Mouse (Mus musculus): Measurements from ENCODE around the gene Ppp1r1b. TPM values are rescaled to one million over a fixed set of nuclear protein-coding genes. Genes with fewer than 3 reads are reported as not detected.
"Not testable (repeated sequence)": the region's sequence is repeated elsewhere in the genome, so short reads cannot be mapped to it uniquely, and the experiment has no call there.

Gene Ppp1r1b
- total RNA-seq, 2 experiments from 2014 or later = not detected

GRCm38 (mm10) chr11:98367171-98367862, 19.1 kb downstream of the Ppp1r1b start:
- no peak for ATAC-seq (replicated peaks; ENCODE audit: poor library complexity, severe bottlenecking)

DNA sequence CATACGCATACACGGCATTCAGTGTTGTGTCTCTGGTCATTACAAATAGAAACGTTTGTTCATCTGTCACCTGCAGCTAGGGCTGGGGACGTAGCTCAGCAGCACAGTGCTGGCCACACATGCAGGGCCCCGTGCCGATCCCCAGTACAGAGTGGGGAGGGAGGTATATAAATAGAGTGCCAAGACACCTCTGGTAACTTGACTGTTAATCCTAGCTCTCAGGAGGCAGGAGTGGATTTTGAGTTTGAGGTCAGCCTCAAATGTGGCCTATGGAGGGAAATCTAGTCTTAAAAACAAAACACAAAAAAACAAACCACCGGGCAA, 19.6 kb downstream of the Ppp1r1b start:
- no peak for ATAC-seq (replicated peaks; ENCODE audit: poor library complexity, severe bottlenecking)

DNA sequence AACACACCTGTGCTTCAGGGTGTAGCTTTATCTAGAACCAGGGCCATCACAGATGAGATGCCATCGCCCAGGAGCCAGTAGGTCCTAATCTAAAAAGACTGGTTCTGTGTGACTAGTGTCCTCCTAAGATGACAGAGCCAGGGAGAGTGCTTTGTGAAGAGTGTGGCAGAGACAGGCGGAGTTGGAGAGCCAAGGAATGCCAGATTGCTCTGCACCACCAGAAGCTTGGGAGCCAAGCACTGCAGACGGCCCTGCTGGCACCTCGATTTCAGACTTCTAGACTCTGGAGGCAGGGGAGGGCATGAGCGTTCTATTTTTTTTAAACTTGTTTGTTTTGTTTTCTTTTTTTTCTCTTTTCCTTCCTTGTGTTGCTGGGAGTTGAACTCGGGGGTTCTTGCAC, 21.1 kb downstream of the Ppp1r1b start:
- ATAC-seq (replicated peaks; ENCODE audit: poor library complexity, severe bottlenecking) = no peak

DNA sequence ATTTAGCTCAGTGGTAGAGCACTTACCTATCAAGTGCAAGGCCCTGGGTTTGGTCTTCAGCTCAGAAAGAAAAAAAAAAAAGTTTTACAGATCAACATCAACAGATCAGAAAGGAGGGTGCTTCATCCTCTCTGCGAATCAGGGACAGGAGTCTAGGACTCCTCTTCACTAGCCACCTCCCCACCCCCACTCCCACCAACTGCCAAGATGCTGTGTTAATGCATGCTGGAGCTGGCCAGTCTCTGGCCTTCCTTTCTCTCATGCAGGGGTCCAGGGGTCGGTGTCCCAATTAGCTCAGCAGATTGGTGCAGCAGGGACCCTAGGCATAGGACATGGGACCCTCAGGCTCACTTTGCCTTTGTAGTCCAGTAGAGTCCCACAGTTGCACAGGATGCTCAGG, 22.4 kb downstream of the Ppp1r1b start:
- ATAC-seq (replicated peaks; ENCODE audit: poor library complexity, severe bottlenecking) = no peak

GRCm38 (mm10) chr11:98371556-98372240, 23.5 kb downstream of the Ppp1r1b start:
- ATAC-seq (replicated peaks; ENCODE audit: poor library complexity, severe bottlenecking) = no peak

DNA sequence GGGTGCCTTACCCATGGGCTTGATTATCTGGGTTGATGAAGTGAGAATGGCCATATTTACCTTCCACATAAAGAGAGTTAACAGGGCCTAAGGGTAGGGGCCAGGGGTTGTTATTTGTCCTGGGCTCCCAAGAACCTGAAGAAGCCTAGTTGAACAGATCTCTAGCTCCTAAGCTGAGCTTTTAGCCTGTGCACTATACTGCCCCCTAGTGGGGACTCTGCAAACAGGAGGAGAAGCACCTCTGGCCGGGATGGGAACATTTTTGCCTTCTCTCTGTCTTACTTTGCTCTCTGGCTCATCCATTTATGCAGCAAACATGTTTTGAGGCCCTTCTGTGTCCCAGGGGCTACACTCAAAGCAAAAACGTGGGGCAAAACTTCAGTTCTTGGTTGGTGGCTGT, 24.2 kb downstream of the Ppp1r1b start:
- ATAC-seq (replicated peaks; ENCODE audit: poor library complexity, severe bottlenecking) = peak; percentile 48

DNA sequence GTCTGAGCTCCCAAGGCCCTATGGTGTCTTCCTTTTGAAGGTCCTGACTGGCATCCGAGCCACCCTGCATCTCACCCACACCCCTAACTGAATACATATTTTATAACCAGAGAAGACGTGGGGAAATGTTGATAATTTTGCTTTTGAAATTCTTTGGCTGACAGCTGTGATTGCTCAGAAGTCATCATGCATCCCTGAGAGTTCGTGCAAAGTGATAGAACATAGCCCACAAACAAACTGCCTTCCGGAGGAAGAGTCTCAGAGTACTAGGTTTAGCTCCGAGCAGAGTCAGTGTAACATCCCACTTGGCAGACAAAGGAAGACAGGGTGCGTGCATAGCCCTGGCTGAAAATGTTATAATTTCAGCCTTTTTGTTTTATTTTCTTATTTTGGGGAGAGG, 25.0 kb downstream of the Ppp1r1b start:
- no peak for ATAC-seq (replicated peaks; ENCODE audit: poor library complexity, severe bottlenecking)

DNA sequence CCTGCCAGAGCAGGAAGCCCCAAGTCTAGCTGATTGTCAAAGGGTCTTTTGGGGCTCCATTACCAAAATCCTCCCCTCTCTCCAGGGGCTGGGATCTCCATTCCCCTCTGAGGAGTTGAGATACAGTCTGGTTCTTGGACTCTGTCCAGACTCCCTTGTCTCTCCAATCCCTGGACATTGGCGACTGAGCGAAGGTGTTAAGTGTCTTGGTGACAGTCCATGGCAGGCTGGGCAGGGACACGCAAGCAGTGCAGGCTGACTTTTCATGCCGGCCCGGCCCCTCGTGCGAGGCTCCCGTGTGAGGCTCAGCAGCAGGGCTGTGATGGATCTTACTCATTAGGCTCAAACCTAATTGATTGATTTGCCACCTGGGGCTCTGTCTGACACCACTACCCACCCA, 26.1 kb downstream of the Ppp1r1b start:
- no peak for ATAC-seq (replicated peaks; ENCODE audit: poor library complexity, severe bottlenecking)

GRCm38 (mm10) chr11:98376756-98377155, 28.6 kb downstream of the Ppp1r1b start:
- no peak for ATAC-seq (replicated peaks; ENCODE audit: poor library complexity, severe bottlenecking)

DNA sequence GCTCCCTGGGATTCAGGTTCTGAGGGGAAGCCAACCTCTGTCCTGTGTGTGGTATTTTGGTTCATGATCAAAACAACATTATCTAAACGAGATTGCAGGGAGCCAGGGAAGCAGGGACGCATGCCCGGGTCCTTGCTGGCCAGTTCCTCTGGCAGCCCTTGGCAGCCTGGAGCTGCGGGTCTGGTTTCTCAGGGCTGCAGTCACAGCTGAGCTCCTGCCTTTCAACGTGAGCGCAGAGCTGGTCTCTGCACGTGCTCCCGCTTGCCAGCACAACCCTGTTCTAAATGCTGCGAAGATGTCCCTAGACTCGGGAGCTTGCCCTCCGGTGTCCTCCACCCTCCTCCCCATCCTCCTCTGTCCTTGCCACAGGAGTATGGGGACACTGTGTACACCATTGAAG, 29.6 kb downstream of the Ppp1r1b start:
- no peak for ATAC-seq (replicated peaks; ENCODE audit: poor library complexity, severe bottlenecking)

GRCm38 (mm10) chr11:98379379-98379778, 31.2 kb downstream of the Ppp1r1b start:
- ATAC-seq (replicated peaks; ENCODE audit: poor library complexity, severe bottlenecking) = no peak

GRCm38 (mm10) chr11:98380106-98380505, 31.9 kb downstream of the Ppp1r1b start:
- no peak for ATAC-seq (replicated peaks; ENCODE audit: poor library complexity, severe bottlenecking)

DNA sequence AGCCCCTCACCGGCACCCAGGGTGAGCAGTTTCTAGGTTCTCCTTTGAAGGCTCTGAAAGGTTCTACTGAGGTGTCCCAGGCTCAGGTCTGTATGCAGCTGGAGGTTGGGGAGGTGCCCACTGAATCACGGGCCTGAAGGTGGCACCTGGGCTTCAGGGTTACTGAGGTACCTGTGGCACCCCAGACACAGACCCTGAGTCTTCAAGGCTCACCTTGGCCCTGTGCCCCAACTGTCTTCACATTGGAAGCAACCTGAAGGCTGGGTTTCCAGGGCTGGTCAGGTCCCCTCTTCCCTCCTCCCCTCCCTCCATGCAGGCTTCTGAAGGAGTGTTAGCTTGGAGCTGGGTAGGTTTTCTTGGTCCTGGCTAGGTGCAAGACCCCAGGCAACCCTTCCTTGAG, 33.4 kb downstream of the Ppp1r1b start:
- ATAC-seq (replicated peaks; ENCODE audit: poor library complexity, severe bottlenecking) = no peak

DNA sequence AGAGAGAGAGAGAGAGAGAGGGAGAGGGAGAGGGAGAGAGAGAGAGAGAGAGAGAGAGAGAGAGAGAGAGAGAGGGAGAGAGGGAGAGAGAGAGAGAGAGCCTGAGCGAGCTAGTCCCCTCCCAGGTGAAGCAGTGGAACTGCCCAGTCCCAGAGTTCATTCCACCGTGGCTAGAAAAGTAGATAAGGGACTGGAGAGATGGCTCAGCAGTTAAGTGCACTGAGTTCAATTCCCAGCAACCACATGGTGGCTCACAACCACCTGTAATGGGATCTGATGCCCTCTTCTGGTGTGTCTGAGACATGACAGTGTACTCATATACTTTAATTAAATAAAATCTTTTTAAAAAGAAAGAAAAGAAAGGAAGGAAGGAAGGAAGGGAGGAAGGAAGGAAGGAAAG, 34.2 kb downstream of the Ppp1r1b start:
- not testable (repeated sequence) for ATAC-seq (replicated peaks; ENCODE audit: poor library complexity, severe bottlenecking)

DNA sequence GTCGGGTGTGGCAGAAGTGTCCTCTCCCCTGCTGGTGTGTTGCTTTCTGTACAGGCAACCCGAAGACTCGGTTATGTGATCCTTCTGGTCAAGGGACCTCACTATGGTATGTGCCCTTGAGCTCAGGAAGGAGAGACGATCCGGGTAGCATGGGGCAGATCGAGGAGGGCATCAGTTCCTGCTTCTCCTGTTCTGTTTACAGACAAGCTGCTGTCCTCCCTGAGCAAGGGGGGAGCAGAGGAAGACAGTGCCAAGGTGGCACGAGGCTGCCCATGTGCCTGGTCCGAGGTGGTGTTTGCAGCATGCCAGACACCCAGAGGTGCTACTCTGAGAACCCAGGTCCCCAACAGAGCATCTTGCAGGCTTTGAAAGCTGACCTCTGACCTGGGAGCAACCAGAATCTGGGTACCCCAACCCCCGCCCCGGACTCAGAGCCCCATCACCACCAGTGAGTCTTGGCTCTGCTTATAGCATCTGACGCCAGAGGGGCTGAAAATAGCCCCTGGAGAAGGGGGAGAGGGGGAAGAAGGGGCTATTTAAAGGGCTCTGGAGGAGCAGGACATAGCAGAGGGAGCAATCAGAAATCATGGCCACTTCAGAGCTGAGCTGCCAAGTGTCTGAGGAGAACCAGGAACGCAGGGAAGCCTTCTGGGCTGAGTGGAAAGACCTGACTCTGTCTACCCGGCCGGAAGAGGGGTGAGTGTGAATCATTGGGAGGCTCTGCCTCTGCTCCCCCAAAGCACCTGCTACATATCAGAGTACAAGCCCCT, 35.2 kb downstream of the Ppp1r1b start, which contains the start of gene Tcap:
Tcap (plus strand) TSS at position 551 of the 770 bp plus-strand sequence.
- ATAC-seq (replicated peaks; ENCODE audit: poor library complexity, severe bottlenecking) = no peak

DNA sequence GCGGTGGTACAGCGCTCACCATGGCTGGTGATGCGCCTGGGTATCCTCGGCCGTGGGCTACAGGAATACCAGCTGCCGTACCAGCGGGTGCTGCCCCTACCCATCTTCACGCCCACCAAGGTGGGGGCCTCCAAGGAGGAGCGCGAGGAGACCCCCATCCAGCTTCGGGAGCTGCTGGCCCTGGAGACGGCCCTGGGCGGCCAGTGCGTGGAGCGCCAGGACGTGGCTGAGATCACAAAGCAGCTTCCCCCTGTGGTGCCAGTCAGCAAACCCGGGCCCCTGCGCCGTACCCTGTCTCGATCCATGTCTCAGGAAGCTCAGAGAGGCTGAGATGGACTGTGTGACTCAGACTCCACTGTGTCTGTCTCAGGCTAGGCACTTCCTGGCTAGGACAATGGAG, 36.0 kb downstream of the Ppp1r1b start:
- ATAC-seq (replicated peaks; ENCODE audit: poor library complexity, severe bottlenecking) = no peak

- no peak for ATAC-seq (replicated peaks; ENCODE audit: poor library complexity, severe bottlenecking)
Observed at GRCm38 (mm10) chr11:98384721-98385637, 36.8 kb downstream of the Ppp1r1b start.

- ATAC-seq (replicated peaks; ENCODE audit: poor library complexity, severe bottlenecking) = no peak
Observed at GRCm38 (mm10) chr11:98385638-98386585, 37.7 kb downstream of the Ppp1r1b start, which contains the start of gene Pnmt. TSS of gene Pnmt (plus strand) at chr11:98386450.

GRCm38 (mm10) chr11:98386596-98386995, 38.4 kb downstream of the Ppp1r1b start:
- ATAC-seq (replicated peaks; ENCODE audit: poor library complexity, severe bottlenecking) = no peak
